Mouse (Mus musculus): ENCODE results near the gene Fam131b. TPM values are rescaled to one million over a fixed set of nuclear protein-coding genes. Genes with fewer than 3 reads are reported as not detected.

Fam131b gene
- 0.12 TPM in 1 of 2 replicates, not detected in the other for total RNA-seq (2017)

DNA sequence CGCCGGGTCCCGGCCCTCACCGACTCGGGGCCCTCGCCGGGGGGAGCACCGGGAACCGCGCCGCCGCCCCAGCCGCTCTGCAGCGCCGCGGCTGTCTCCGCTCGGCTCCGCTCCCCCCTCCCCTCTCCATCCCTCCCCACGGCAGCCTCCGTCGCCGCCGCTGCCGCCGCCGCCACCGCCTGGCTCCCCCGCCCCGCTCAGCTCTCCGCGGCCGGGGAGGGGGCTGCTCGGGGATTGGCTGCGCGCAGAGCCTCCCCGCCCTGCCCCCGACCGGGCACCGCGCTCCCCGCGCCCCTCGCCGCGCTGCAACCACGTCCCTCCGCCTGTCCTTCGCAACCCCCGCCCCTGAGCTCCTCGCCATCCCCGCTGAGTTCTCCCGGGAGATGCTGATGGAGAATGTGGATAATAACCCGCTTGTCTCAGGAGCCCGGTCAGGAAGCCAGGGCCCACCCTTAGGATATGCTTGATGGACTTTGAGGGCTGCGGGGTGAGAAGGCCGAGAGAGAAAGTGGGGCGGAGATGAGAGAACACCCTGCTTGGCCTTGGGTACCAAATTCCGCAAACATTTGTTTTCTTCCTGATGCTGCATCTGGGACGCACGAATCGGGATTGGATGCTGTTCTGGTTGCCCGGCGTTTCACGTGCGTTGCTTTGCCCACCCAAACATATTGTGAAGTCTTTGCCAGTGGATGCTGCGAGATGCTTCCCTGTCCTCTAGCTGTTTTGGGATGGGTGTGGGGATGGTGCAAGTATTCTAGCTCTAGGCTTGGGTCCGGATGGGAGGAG, at the start of gene Fam131b:
Gene Fam131b (minus strand): TSS at position 162 of the 786 bp plus-strand sequence.
- no peak for ATAC-seq (ENCODE audit: extremely low read depth, insufficient number of reproducible peaks, low FRiP score, poor library complexity, severe bottlenecking)

- ATAC-seq (ENCODE audit: extremely low read depth, insufficient number of reproducible peaks, low FRiP score, poor library complexity, severe bottlenecking): no peak
Measured at GRCm38 (mm10) chr6:42373669-42374430, 49.4 kb upstream of the Fam131b start.

DNA sequence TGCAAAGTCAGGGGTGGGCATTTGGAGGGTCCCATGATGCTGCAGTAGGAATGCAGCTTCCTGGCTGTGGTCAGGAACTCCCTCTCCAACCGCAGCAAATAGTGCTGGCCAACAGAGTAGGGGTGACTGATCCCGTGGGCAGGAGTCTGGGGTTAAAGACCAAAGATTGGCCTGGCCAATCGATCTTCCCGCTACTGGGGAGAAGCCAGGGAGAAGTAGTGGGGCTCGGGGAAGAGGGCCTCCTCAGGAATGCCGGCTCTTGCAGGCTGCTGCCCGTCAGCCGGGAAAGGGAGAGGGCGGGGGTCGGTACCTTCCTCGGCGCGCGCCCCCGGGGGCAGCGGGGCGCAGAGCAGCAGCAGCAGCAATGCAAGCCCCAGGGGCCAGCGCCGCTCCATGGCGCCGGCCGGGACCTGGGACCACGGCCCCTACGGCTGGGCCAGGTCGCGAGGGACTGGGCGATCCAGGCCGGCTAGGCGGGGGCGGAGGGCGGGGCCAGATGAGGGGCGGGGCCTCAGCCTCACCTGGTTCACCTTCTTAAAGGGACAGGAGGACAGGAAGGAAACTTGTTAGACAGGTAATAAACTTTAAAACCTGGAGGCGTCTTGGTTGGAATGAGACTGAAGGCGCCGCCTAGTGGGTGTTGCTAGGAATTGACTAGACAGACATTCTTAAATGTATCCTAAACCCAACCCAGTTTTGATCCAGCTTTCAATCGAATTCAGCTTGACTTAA, 48.5 kb upstream of the Fam131b start, which contains the start of gene Epha1:
Gene Epha1 (minus strand): TSS at position 453 of the 732 bp plus-strand sequence.
- peak; percentile 55; the same call in 1 of the 2 replicates for ATAC-seq (ENCODE audit: extremely low read depth, insufficient number of reproducible peaks, low FRiP score, poor library complexity, severe bottlenecking)

GRCm38 (mm10) chr6:42372421-42372815, 48.0 kb upstream of the Fam131b start:
- no peak for ATAC-seq (ENCODE audit: extremely low read depth, insufficient number of reproducible peaks, low FRiP score, poor library complexity, severe bottlenecking)

- ATAC-seq (ENCODE audit: extremely low read depth, insufficient number of reproducible peaks, low FRiP score, poor library complexity, severe bottlenecking): 0 out of 2 replicates have a peak, but pooled peaks have one; percentile 5
Measured at GRCm38 (mm10) chr6:42372001-42372400, 47.6 kb upstream of the Fam131b start.

DNA sequence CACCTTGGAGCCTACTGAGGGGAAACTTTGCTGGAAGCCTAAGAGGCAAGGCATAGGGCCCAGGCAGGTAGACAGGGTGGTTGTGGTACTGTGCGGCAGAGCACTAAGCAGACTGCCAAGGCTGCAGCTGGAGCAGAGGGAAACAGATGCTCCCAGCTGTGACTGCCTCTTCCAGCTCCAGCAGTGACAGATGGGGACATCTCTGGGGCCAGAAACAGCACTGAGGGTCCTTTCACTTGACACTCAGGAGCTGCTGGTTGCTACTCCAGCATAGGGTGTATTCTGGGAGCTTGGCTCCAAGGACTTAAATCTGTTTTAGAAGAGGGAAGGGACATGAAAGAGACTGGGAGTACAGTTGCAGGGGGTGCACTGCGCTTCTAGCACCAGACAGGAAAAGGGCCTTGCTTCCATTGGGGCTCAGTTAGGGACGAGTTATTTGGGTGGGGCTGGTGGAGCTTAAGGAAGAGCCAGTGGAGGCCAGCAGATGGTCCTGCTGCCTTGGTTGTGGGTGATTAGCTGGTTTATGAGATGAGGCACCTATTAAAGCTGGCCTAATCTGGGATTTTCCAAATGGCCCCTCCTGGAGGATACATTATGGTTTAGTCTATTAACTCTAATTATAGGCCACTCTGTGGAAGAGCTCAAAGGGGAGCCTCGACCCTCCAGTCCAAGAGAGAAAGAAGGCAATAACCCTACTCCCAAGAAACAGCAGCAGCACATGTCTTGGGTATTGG, 46.4 kb upstream of the Fam131b start:
- no peak for ATAC-seq (ENCODE audit: extremely low read depth, insufficient number of reproducible peaks, low FRiP score, poor library complexity, severe bottlenecking)

DNA sequence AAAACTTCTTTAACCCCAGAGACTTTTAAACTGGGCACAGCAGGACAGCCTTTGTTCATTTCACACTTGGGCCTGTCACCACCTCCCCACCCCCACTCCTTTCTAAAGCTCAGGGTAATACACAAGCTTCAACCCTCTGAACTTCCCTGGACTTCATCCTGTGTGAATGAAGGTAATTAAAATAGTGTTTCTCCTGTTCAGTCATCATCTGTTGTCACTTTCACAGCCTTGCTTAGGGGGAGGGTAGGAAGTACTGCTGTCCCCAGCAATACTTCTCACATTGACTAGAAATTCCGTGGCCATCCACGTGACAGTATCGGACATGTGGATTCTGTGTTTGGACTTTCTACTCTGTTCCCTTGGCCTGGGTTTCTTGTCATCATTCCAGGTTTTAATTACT, 45.4 kb upstream of the Fam131b start:
- no peak for ATAC-seq (ENCODE audit: extremely low read depth, insufficient number of reproducible peaks, low FRiP score, poor library complexity, severe bottlenecking)

- ATAC-seq (ENCODE audit: extremely low read depth, insufficient number of reproducible peaks, low FRiP score, poor library complexity, severe bottlenecking): no peak
Measured at GRCm38 (mm10) chr6:42365215-42365614, 40.8 kb upstream of the Fam131b start.

DNA sequence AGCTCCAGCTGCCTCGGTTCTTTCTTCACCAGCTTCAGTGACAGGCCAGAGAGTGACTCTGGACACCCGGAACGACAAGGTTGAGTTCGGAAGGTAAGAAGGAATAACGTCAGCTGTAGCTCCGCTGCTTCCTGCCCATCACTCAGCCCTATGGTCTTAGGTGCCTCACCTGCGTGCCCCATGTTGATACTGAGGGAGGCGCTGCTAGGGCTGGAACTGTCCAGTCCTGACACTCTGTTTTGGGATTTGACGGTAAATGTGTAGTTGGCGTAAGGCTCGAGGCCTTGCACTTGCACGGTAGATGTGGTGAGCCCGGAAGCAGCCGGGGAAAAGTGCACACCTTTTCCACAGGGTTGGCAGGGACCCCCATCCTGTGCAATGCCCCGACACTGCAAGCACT, 40.2 kb upstream of the Fam131b start:
- no peak for ATAC-seq (ENCODE audit: extremely low read depth, insufficient number of reproducible peaks, low FRiP score, poor library complexity, severe bottlenecking)

GRCm38 (mm10) chr6:42364066-42364465, 39.6 kb upstream of the Fam131b start:
- ATAC-seq (ENCODE audit: extremely low read depth, insufficient number of reproducible peaks, low FRiP score, poor library complexity, severe bottlenecking): no peak

- ATAC-seq (ENCODE audit: extremely low read depth, insufficient number of reproducible peaks, low FRiP score, poor library complexity, severe bottlenecking): no peak
Measured at GRCm38 (mm10) chr6:42362974-42363373, 38.5 kb upstream of the Fam131b start.

DNA sequence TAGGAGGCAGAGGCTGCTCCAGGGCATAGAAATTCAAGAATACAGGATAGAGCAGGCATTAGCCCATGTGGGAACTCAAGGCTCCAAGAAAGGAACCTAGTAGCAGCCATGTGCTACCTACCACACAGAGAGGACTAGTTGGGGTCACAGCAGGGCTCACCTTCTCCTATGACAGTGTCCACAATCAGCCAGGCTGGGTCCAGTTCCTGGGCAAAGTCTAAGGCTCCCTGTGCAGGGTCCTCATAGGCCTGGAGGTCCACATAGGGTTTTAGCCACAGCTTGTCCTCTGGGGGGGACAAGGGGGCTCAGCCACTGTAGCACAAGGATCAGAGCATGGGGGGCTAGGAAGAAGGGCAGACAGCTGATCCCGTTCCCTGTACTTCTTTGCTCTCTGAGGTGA, 38.1 kb upstream of the Fam131b start:
- ATAC-seq (ENCODE audit: extremely low read depth, insufficient number of reproducible peaks, low FRiP score, poor library complexity, severe bottlenecking): no peak

GRCm38 (mm10) chr6:42362074-42362473, 37.6 kb upstream of the Fam131b start:
- no peak for ATAC-seq (ENCODE audit: extremely low read depth, insufficient number of reproducible peaks, low FRiP score, poor library complexity, severe bottlenecking)

DNA sequence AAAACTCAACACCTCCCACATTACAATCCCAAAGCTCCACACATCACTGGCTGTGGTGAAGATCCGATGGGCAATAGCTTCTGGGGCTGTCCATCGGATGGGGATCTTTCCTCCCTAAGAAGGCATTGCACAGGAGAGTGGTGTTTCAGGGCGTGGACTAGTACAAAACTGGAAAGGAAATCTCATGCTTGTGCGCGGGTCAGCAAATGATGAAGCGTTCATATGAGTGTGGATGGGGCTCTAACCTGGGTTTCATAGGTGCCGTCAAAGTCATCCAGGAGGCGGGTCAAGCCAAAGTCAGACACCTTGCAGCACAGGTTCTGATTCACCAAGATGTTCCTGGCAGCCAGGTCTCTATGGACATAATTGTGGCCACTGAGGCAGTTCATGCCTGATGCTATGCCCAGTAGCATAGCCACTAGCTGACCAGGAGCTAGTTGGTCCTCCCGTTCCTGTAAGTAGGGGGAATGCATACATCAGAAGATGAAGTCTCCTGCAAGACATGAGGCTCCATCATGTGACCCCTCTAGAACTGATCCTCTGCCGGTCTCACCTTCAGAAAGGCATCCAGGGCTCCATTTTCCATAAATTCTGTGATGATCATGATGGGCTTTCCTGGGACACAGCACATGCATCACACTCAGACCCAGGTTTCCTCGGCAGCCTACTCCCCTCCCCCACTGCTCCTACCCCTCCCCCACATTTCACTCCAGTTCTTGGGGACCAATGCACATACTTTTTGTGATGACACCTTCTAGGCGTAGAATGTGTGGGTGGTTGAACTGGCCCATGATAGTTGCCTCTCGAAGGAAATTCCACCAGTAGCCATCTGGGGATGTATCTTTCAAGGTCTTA, 36.8 kb upstream of the Fam131b start:
- ATAC-seq (ENCODE audit: extremely low read depth, insufficient number of reproducible peaks, low FRiP score, poor library complexity, severe bottlenecking): no peak

GRCm38 (mm10) chr6:42360231-42360840, 35.9 kb upstream of the Fam131b start:
- ATAC-seq (ENCODE audit: extremely low read depth, insufficient number of reproducible peaks, low FRiP score, poor library complexity, severe bottlenecking): no peak

GRCm38 (mm10) chr6:42359364-42360147, 35.1 kb upstream of the Fam131b start:
- ATAC-seq (ENCODE audit: extremely low read depth, insufficient number of reproducible peaks, low FRiP score, poor library complexity, severe bottlenecking): no peak

DNA sequence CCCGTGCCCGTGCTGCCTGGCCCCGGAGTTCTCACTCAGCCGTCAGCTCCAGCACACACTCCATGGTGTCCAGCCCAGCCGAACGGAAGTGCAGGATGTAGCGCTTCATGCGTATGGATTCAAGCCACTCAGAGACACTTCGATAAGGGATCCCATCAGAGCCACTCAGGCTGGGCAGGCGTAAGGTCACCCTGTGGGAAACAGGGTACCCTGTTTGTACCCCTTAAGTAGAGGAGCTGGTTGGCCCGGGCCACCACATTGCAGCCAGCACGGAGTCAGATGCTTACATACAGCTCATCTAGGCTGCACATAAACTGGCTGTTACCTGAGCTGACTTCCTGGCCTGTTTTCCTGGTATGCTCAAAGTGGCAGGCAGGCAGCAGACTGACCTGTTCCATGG, 34.5 kb upstream of the Fam131b start:
- ATAC-seq (ENCODE audit: extremely low read depth, insufficient number of reproducible peaks, low FRiP score, poor library complexity, severe bottlenecking): no peak

All from neutrophil, adult 5-6 weeks (primary cell).